Comparison of ENCODE assay signal across 11 mouse cellular contexts in genomic region chr8:128662144-128662543, GRCm38 (mm10).
"Had no signal": no experiment of that assay in that cellular context is flagged by ENCODE, and none has a peak within 500 bp of the region (broad histone marks: within the 10 kb centered on the region; RNA-seq: fewer than 3 reads in every experiment).

No protein-coding gene starts in this region.

- H3K9ac ChIP-seq: limb, embryonic 15.5 days; liver, embryonic 12.5 days; lung, embryonic 15.5 days; midbrain, embryonic 13.5 days; neural tube, embryonic 12.5 days had no signal

- H3K9me3 ChIP-seq: limb, embryonic 15.5 days; liver, embryonic 12.5 days; lung, embryonic 15.5 days; midbrain, embryonic 13.5 days; neural tube, embryonic 12.5 days had no signal

- ATAC-seq: inflammation-experienced regulatory T-cells, adult 6 months; intestine, postnatal 0 days; liver, embryonic 12.5 days; midbrain, embryonic 13.5 days had no signal

- H3K27me3 ChIP-seq: limb, embryonic 15.5 days; lung, embryonic 15.5 days; midbrain, embryonic 13.5 days; neural tube, embryonic 12.5 days had no signal

- H3K4me3 ChIP-seq: left cerebral cortex, adult 2 months; limb, embryonic 15.5 days; liver, embryonic 12.5 days; lung, embryonic 15.5 days; midbrain, embryonic 13.5 days; neural tube, embryonic 12.5 days had no signal

- H3K4me2 ChIP-seq: limb, embryonic 15.5 days; liver, embryonic 12.5 days; lung, embryonic 15.5 days; midbrain, embryonic 13.5 days; neural tube, embryonic 12.5 days had no signal

- H3K36me3 ChIP-seq: limb, embryonic 15.5 days; liver, embryonic 12.5 days; lung, embryonic 15.5 days; midbrain, embryonic 13.5 days; neural tube, embryonic 12.5 days had no signal

- DNase-seq: kidney, postnatal 25 days; right cerebral cortex, postnatal 14 days; thymus, postnatal 4 days had no signal

- H3K4me1 ChIP-seq: limb, embryonic 15.5 days; liver, embryonic 12.5 days; midbrain, embryonic 13.5 days; neural tube, embryonic 12.5 days had no signal

- H3K27ac ChIP-seq: left cerebral cortex, adult 2 months; limb, embryonic 15.5 days; liver, embryonic 12.5 days; midbrain, embryonic 13.5 days; neural tube, embryonic 12.5 days had no signal
